Mouse (Mus musculus): ENCODE measurements around the gene Kif1c. TPM values are rescaled to one million over a fixed set of nuclear protein-coding genes. Genes with fewer than 3 reads are reported as not detected.

The Kif1c gene
- polyA plus RNA-seq, 1 experiment from 2014 or later, result 3.6 TPM

- ATAC-seq (ENCODE audit: low FRiP score, low read depth), result no peak
- H3K4me1 ChIP-seq, result peaks cover 27% of the 10 kb centered on the region
- H3K36me3 ChIP-seq, result peaks cover 48% of the 10 kb centered on the region
- H3K9ac ChIP-seq, result peak overlapping the region; percentile 93
- WGBS, result 77% methylated on average over 6 of the region's 6 CpGs
- no peaks in the 10 kb centered on the region for H3K27me3 ChIP-seq
- H3K4me2 ChIP-seq (replicated peaks), result peak overlapping the region; percentile 83
- H3K9me3 ChIP-seq, result no peaks in the 10 kb centered on the region
- no peak overlapping the region; the same call in 1 of the 2 replicates for H3K27ac ChIP-seq
- H3K4me3 ChIP-seq, result peak overlapping the region; percentile 85
These were observed 1.8 kb downstream of the Kif1c start for GRCm38 (mm10) chr11:70701984-70702733.

GRCm38 (mm10) chr11:70702781-70703180 lies 2.4 kb downstream of the Kif1c start:
- Histone ChIP-seq H3K4me2 (replicated peaks) (peak overlapping the region; percentile 83), H3K4me3 (no peak overlapping the region)

GRCm38 (mm10) chr11:70706127-70706526 lies 5.8 kb downstream of the Kif1c start:
- no peak for ATAC-seq (ENCODE audit: low FRiP score, low read depth)
- Histone ChIP-seq H3K9ac (no peak overlapping the region), H3K4me2 (replicated peaks) (no peak overlapping the region), H3K36me3 (peaks cover 86% of the 10 kb centered on the region), H3K27me3 (no peaks in the 10 kb centered on the region), H3K4me1 (peaks cover 16% of the 10 kb centered on the region), H3K4me3 (no peak overlapping the region), H3K9me3 (no peaks in the 10 kb centered on the region), H3K27ac (no peak overlapping the region)
- WGBS, result 76% methylated on average over 3 of the region's 3 CpGs

More at GRCm38 (mm10) chr11:70702781-70703180, 2.4 kb downstream of the Kif1c start:
- 75% methylated on average over 6 of the region's 6 CpGs for WGBS
- H3K36me3 ChIP-seq, result peaks cover 54% of the 10 kb centered on the region
- peaks cover 27% of the 10 kb centered on the region for H3K4me1 ChIP-seq
- H3K9ac ChIP-seq, result peak overlapping the region; percentile 93; the same call in 1 of the 2 replicates
- H3K27ac ChIP-seq, result no peak overlapping the region; the same call in 1 of the 2 replicates
- no peaks in the 10 kb centered on the region for H3K27me3 ChIP-seq
- ATAC-seq (ENCODE audit: low FRiP score, low read depth), result no peak
- no peaks in the 10 kb centered on the region for H3K9me3 ChIP-seq

GRCm38 (mm10) chr11:70711026-70711425 lies 10.7 kb downstream of the Kif1c start:
- peaks cover 84% of the 10 kb centered on the region for H3K36me3 ChIP-seq
- no peak overlapping the region for H3K27ac ChIP-seq
- 93% methylated on average over 10 of the region's 10 CpGs for WGBS
- no peak overlapping the region for H3K9ac ChIP-seq
- ATAC-seq (ENCODE audit: low FRiP score, low read depth), result no peak
- no peak overlapping the region for H3K4me3 ChIP-seq
- H3K27me3 ChIP-seq, result no peaks in the 10 kb centered on the region
- H3K4me2 ChIP-seq (replicated peaks), result no peak overlapping the region
- no peaks in the 10 kb centered on the region for H3K4me1 ChIP-seq
- no peaks in the 10 kb centered on the region for H3K9me3 ChIP-seq

- no peaks in the 10 kb centered on the region for H3K9me3 ChIP-seq
- no peaks in the 10 kb centered on the region for H3K27me3 ChIP-seq
- no peak for ATAC-seq (ENCODE audit: low FRiP score, low read depth)
- no peaks in the 10 kb centered on the region for H3K4me1 ChIP-seq
- no peak overlapping the region for H3K9ac ChIP-seq
- WGBS, result 88% methylated on average over 6 of the region's 6 CpGs
- H3K4me3 ChIP-seq, result no peak overlapping the region
- H3K4me2 ChIP-seq (replicated peaks), result no peak overlapping the region
- H3K36me3 ChIP-seq, result peaks cover 84% of the 10 kb centered on the region
- H3K27ac ChIP-seq, result no peak overlapping the region
These were observed 12.9 kb downstream of the Kif1c start for GRCm38 (mm10) chr11:70713222-70713621.

GRCm38 (mm10) chr11:70715832-70716231 lies 15.5 kb downstream of the Kif1c start:
- H3K9me3 ChIP-seq, result no peaks in the 10 kb centered on the region
- no peak overlapping the region for H3K9ac ChIP-seq
- no peak overlapping the region for H3K27ac ChIP-seq
- H3K36me3 ChIP-seq, result peaks cover 84% of the 10 kb centered on the region
- no peak overlapping the region for H3K4me3 ChIP-seq
- WGBS, result 96% methylated on average over 6 of the region's 6 CpGs
- H3K4me2 ChIP-seq (replicated peaks), result no peak overlapping the region
- no peaks in the 10 kb centered on the region for H3K27me3 ChIP-seq
- no peaks in the 10 kb centered on the region for H3K4me1 ChIP-seq
- no peak for ATAC-seq (ENCODE audit: low FRiP score, low read depth)

GRCm38 (mm10) chr11:70718481-70718880 lies 18.1 kb downstream of the Kif1c start:
- Histone ChIP-seq H3K36me3 (peaks cover 85% of the 10 kb centered on the region), H3K4me2 (replicated peaks) (no peak overlapping the region), H3K9ac (no peak overlapping the region), H3K27me3 (no peaks in the 10 kb centered on the region), H3K9me3 (no peaks in the 10 kb centered on the region), H3K4me1 (no peaks in the 10 kb centered on the region), H3K4me3 (no peak overlapping the region), H3K27ac (no peak overlapping the region)
- WGBS, result 81% methylated on average over 5 of the region's 5 CpGs
- ATAC-seq (ENCODE audit: low FRiP score, low read depth), result no peak

- Histone ChIP-seq H3K27me3 (no peaks in the 10 kb centered on the region), H3K4me2 (replicated peaks) (no peak overlapping the region), H3K4me3 (no peak overlapping the region), H3K9me3 (no peaks in the 10 kb centered on the region), H3K4me1 (no peaks in the 10 kb centered on the region), H3K27ac (no peak overlapping the region), H3K9ac (no peak overlapping the region), H3K36me3 (peaks cover 94% of the 10 kb centered on the region)
- no peak for ATAC-seq (ENCODE audit: low FRiP score, low read depth)
- WGBS, result 90% methylated on average over 3 of the region's 3 CpGs
These were observed 20.2 kb downstream of the Kif1c start for GRCm38 (mm10) chr11:70720567-70720966.

GRCm38 (mm10) chr11:70721072-70721471 lies 20.7 kb downstream of the Kif1c start:
- no peaks in the 10 kb centered on the region for H3K27me3 ChIP-seq
- H3K4me2 ChIP-seq (replicated peaks), result no peak overlapping the region
- peaks cover 94% of the 10 kb centered on the region for H3K36me3 ChIP-seq
- ATAC-seq (ENCODE audit: low FRiP score, low read depth), result no peak
- no peaks in the 10 kb centered on the region for H3K9me3 ChIP-seq
- 97% methylated on average over 3 of the region's 3 CpGs for WGBS
- H3K4me3 ChIP-seq, result no peak overlapping the region
- no peak overlapping the region for H3K27ac ChIP-seq
- no peak overlapping the region for H3K9ac ChIP-seq
- H3K4me1 ChIP-seq, result no peaks in the 10 kb centered on the region

- no peaks in the 10 kb centered on the region for H3K9me3 ChIP-seq
- H3K27ac ChIP-seq, result no peak overlapping the region
- no peak overlapping the region for H3K4me2 ChIP-seq (replicated peaks)
- H3K4me3 ChIP-seq, result no peak overlapping the region
- no peaks in the 10 kb centered on the region for H3K27me3 ChIP-seq
- peaks cover 91% of the 10 kb centered on the region for H3K36me3 ChIP-seq
- H3K9ac ChIP-seq, result no peak overlapping the region
- H3K4me1 ChIP-seq, result no peaks in the 10 kb centered on the region
- no peak for ATAC-seq (ENCODE audit: low FRiP score, low read depth)
- 95% methylated on average over 9 of the region's 9 CpGs for WGBS
These were observed 24.4 kb downstream of the Kif1c start for GRCm38 (mm10) chr11:70724706-70725105.

- Histone ChIP-seq H3K36me3 (peaks cover 74% of the 10 kb centered on the region), H3K4me3 (no peak overlapping the region), H3K27me3 (no peaks in the 10 kb centered on the region), H3K9me3 (no peaks in the 10 kb centered on the region), H3K27ac (no peak overlapping the region), H3K9ac (no peak overlapping the region), H3K4me2 (replicated peaks) (no peak overlapping the region), H3K4me1 (no peaks in the 10 kb centered on the region)
- WGBS, result 92% methylated on average over 2 of the region's 2 CpGs
- ATAC-seq (ENCODE audit: low FRiP score, low read depth), result no peak
These were observed 26.2 kb downstream of the Kif1c start for GRCm38 (mm10) chr11:70726585-70726984.

GRCm38 (mm10) chr11:70727385-70727784 lies 27.0 kb downstream of the Kif1c start:
- no peak overlapping the region for H3K9ac ChIP-seq
- no peak; the same call in 1 of the 2 replicates for ATAC-seq (ENCODE audit: low FRiP score, low read depth)
- H3K4me2 ChIP-seq (replicated peaks), result no peak overlapping the region
- no peak overlapping the region for H3K4me3 ChIP-seq
- no peaks in the 10 kb centered on the region for H3K27me3 ChIP-seq
- H3K36me3 ChIP-seq, result peaks cover 66% of the 10 kb centered on the region
- H3K9me3 ChIP-seq, result no peaks in the 10 kb centered on the region
- H3K4me1 ChIP-seq, result no peaks in the 10 kb centered on the region
- WGBS, result 89% methylated on average over 5 of the region's 5 CpGs
- H3K27ac ChIP-seq, result no peak overlapping the region

Measured in limb, embryonic 13.5 days (tissue).